Comparison of ENCODE assay signal across 20 mouse cellular contexts in the genomic region with DNA sequence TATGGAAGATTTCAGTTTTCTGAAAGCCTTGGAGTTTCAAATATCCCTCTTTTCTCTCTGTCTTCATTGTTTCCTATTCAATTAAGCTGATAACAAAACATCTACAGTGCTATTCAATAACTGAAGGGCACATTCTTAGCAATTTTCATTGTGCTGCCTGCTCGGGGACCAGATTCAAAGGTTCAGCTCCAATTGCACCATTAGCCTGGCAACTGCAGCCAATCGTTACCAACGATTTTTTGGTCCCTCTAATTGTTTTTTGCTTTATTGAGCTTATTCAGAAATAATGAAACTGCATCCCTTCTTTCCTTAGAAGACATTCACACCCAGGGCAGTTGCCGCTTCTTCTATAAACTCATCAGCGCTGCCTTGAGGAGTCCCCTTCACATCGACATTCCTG.
"Had no signal": no experiment of that assay in that cellular context is flagged by ENCODE, and none has a peak within 500 bp of the region (broad histone marks: within the 10 kb centered on the region; RNA-seq: fewer than 3 reads in every experiment).

No protein-coding gene starts in this region.

- H3K27ac ChIP-seq: limb, embryonic 10.5 days; limb, embryonic 13.5 days; liver, embryonic 12.5 days; liver, embryonic 15.5 days; lung, embryonic 15.5 days; midbrain, embryonic 12.5 days; stomach, embryonic 15.5 days had no signal

- H3K4me1 ChIP-seq: liver, embryonic 12.5 days; liver, embryonic 15.5 days; lung, embryonic 15.5 days; megakaryocyte, embryonic 14.5 days; stomach, embryonic 15.5 days had no signal

- H3K27me3 ChIP-seq: limb, embryonic 13.5 days; liver, embryonic 12.5 days; liver, embryonic 15.5 days; lung, embryonic 15.5 days; megakaryocyte, embryonic 14.5 days; midbrain, embryonic 12.5 days; stomach, embryonic 15.5 days had no signal

- ATAC-seq: liver, embryonic 12.5 days; midbrain, embryonic 16.5 days had no signal

- DNase-seq: kidney, adult 18-20 months; kidney, adult 9 months; kidney, postnatal 14 days; kidney, postnatal 4 days; liver; lung, adult 18-20 months; lung, postnatal 10 days; lung, postnatal 36 days; right cerebral cortex, postnatal 25 days; spleen, adult 18-20 months; thymus, postnatal 25 days had no signal

- H3K9me3 ChIP-seq: limb, embryonic 10.5 days; limb, embryonic 13.5 days; liver, embryonic 12.5 days; liver, embryonic 15.5 days; lung, embryonic 15.5 days; midbrain, embryonic 12.5 days; stomach, embryonic 15.5 days had no signal

- H3K9ac ChIP-seq: limb, embryonic 13.5 days; liver, embryonic 12.5 days; liver, embryonic 15.5 days; lung, embryonic 15.5 days; midbrain, embryonic 12.5 days; stomach, embryonic 15.5 days had no signal

- H3K36me3 ChIP-seq: limb, embryonic 10.5 days; limb, embryonic 13.5 days; liver, embryonic 12.5 days; liver, embryonic 15.5 days; lung, embryonic 15.5 days; midbrain, embryonic 12.5 days; stomach, embryonic 15.5 days had no signal

- H3K4me2 ChIP-seq: limb, embryonic 13.5 days; liver, embryonic 12.5 days; liver, embryonic 15.5 days; lung, embryonic 15.5 days; midbrain, embryonic 12.5 days; stomach, embryonic 15.5 days had no signal

- H3K4me3 ChIP-seq: limb, embryonic 10.5 days; limb, embryonic 13.5 days; liver, embryonic 12.5 days; liver, embryonic 15.5 days; lung, embryonic 15.5 days; megakaryocyte, embryonic 14.5 days; midbrain, embryonic 12.5 days; stomach, embryonic 15.5 days had no signal
